Mouse (Mus musculus): ENCODE data around the gene Ces3b. TPM values are rescaled to one million over a fixed set of nuclear protein-coding genes. Genes with fewer than 3 reads are reported as not detected.

Ces3b gene
- polyA plus RNA-seq (2017; shearing (Covaris generic)): not detected

GRCm38 (mm10) chr8:105083449-105084050 lies at the start of gene Ces3b:
Gene Ces3b, plus strand, starts transcription at chr8:105083753.

GRCm38 (mm10) chr8:105048371-105048854 lies 35.1 kb upstream of the Ces3b start, which contains the start of gene Ces3a:
Gene Ces3a, plus strand, starts transcription at chr8:105048601.

DNA sequence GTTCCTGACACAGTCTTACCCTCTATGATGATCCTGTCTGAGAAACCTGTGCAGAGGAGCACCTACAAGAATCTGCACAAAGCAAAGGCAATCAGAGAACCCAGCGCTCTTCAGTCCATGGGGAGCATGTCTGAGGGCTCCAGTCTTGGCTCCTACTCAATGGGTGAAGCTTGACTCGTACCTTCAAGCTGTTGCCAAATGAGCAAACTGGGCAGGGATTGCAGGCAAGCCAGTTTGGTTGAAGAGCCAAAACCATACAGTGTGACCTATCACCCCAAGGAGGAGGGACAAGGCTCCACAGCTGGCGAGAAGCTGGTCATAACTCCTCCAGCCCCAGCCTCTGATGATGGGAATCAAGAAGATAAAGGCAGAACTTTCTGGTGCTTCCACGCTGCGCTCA lies 48.0 kb downstream of the Ces3b start, which contains the start of gene Ces4a:
Gene Ces4a, plus strand, starts transcription at position 292 of the 400 bp plus-strand sequence.

Other genes with a start within 250 kb of the Ces3b start
- 22.0 TPM for gene Ces2c, start 236.7 kb upstream of the Ces3b start, polyA plus RNA-seq (2017; shearing (Covaris generic))
- gene Ces2e, start 157.5 kb upstream of the Ces3b start, polyA plus RNA-seq (2017; shearing (Covaris generic)): not detected
- gene Ces2f, start 136.4 kb upstream of the Ces3b start, polyA plus RNA-seq (2017; shearing (Covaris generic)): not detected
- not detected for gene Ces2g, start 122.0 kb upstream of the Ces3b start, polyA plus RNA-seq (2017; shearing (Covaris generic))
- not detected for gene Ces2h, start 82.9 kb upstream of the Ces3b start, polyA plus RNA-seq (2017; shearing (Covaris generic))
- gene Ces3a, start 35.2 kb upstream of the Ces3b start, polyA plus RNA-seq (2017; shearing (Covaris generic)): not detected
- gene Ces4a, start 48.0 kb downstream of the Ces3b start, polyA plus RNA-seq (2017; shearing (Covaris generic)): not detected
- 91.0 TPM for gene Cbfb, start 86.9 kb downstream of the Ces3b start, polyA plus RNA-seq (2017; shearing (Covaris generic))
- 19.4 TPM for gene D230025D16Rik, start 141.4 kb downstream of the Ces3b start, polyA plus RNA-seq (2017; shearing (Covaris generic))
- 0.67 TPM for gene B3gnt9, start 171.4 kb downstream of the Ces3b start, polyA plus RNA-seq (2017; shearing (Covaris generic))
- 46.7 TPM for gene Tradd, start 180.9 kb downstream of the Ces3b start, polyA plus RNA-seq (2017; shearing (Covaris generic))
- 9.4 TPM for gene Fbxl8, start 180.9 kb downstream of the Ces3b start, polyA plus RNA-seq (2017; shearing (Covaris generic))
- gene Hsf4, start 186.0 kb downstream of the Ces3b start, polyA plus RNA-seq (2017; shearing (Covaris generic)): 2.4 TPM
- not detected for gene Nol3, start 192.4 kb downstream of the Ces3b start, polyA plus RNA-seq (2017; shearing (Covaris generic))
- gene 4931428F04Rik, start 206.1 kb downstream of the Ces3b start, polyA plus RNA-seq (2017; shearing (Covaris generic)): 2.6 TPM
- 1.3 TPM for gene Exoc3l, start 212.3 kb downstream of the Ces3b start, polyA plus RNA-seq (2017; shearing (Covaris generic))
- gene E2f4, start 213.9 kb downstream of the Ces3b start, polyA plus RNA-seq (2017; shearing (Covaris generic)): 134 TPM
- 5.1 TPM for gene Elmo3, start 221.8 kb downstream of the Ces3b start, polyA plus RNA-seq (2017; shearing (Covaris generic))
- 1.1 TPM for gene Lrrc29, start 242.5 kb downstream of the Ces3b start, polyA plus RNA-seq (2017; shearing (Covaris generic))
- 54.6 TPM for gene Tmem208, start 242.6 kb downstream of the Ces3b start, polyA plus RNA-seq (2017; shearing (Covaris generic))

Measured in effector memory CD4-positive, alpha-beta T cell, adult 5 months (primary cell).